Mouse (Mus musculus) kidney, adult 2 months (tissue): Measurements from ENCODE around the gene Cpped1.

ENCODE experiments used
- CTCF ChIP-seq: fragments of 200-500 bp; conservative IDR thresholded peaks from 2 replicates; pipeline ENCODE4 v1.5.1; 2011; ENCODE audit warnings: low read depth, mild to moderate bottlenecking, control low read depth, low read length, moderate library complexity, mixed read lengths; ENCODE audit not compliant: insufficient read depth, insufficient read length
- POLR2A ChIP-seq: fragments of 200-500 bp; IDR thresholded peaks from one replicate; pipeline ENCODE4 v1.6.1; 2011; ENCODE audit warnings: low read depth, low read length, control low read depth

DNA sequence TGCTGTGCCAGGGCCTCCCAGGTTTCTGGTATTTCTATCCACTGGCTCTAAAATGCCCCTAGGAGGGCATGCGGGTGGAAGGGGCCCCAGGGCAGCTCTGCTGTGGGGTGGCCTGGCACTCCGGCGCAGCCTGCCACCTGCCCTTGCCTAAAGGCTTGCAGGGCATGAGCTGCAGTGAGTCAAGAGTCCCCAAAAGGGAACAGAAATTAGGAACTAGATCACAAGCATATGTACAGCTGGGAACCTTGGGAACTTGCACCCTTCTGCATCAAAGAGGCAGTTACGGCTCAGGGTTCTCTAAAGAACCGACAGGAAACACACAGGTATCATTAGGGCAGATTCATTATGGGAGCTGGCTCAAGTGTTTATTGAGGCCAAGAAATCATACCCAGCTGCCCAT lies 34.0 kb downstream of the Cpped1 start:
- TF ChIP-seq POLR2A (no peak), CTCF (no peak)
